Mouse (Mus musculus) layer of hippocampus, adult 8-10 months (tissue): ENCODE measurements around the gene Mrto4. TPM values are rescaled to one million over a fixed set of nuclear protein-coding genes. Genes with fewer than 3 reads are reported as not detected.
"Not testable (repeated sequence)": the region's sequence is repeated elsewhere in the genome, so short reads cannot be mapped to it uniquely, and the experiment has no call there.

Experiments
- DNase-seq, 2 experiments: peaks; one replicate each; pipeline ENCODE4 v3.0.0; 2022; ENCODE audit warnings: low spot score in 2 of 2
- total RNA-seq, 4 experiments: library from RNA; stranded (reverse); gene quantifications; 2 replicates each; pipeline ENCODE4 v1.2.4; 2022

The Mrto4 gene
- 10 to 100 TPM; 48.6 to 50.9 (median 49.8) TPM for total RNA-seq

- DNase-seq, result peak; percentile 78 to 85
These were observed at the start of gene Mrto4, which contains the start of the genes Emc1 and Ubr4 for GRCm38 (mm10) chr4:139351931-139352711. TSS of gene Mrto4 (minus strand) at chr4:139352576. TSS of gene Emc1 (plus strand) at chr4:139352587. TSS of gene Ubr4 (plus strand) at chr4:139352609.

GRCm38 (mm10) chr4:139400487-139400886 lies 48.1 kb upstream of the Mrto4 start:
- no peak for DNase-seq

- no peak for DNase-seq
These were observed 43.1 kb upstream of the Mrto4 start for GRCm38 (mm10) chr4:139395431-139395830.

GRCm38 (mm10) chr4:139389557-139389956 lies 37.2 kb upstream of the Mrto4 start:
- no peak for DNase-seq

GRCm38 (mm10) chr4:139386869-139387319 lies 34.5 kb upstream of the Mrto4 start:
- DNase-seq, result no peak

GRCm38 (mm10) chr4:139385841-139386240 lies 33.5 kb upstream of the Mrto4 start:
- not testable (repeated sequence) for DNase-seq

- DNase-seq, result no peak
These were observed 29.9 kb upstream of the Mrto4 start for GRCm38 (mm10) chr4:139382231-139382630.

- DNase-seq, result no peak
These were observed 29.1 kb upstream of the Mrto4 start for GRCm38 (mm10) chr4:139381452-139381845.

- no peak for DNase-seq
These were observed 28.5 kb upstream of the Mrto4 start for GRCm38 (mm10) chr4:139380775-139381451.

- DNase-seq, result peak; percentile 99 to 100
These were observed 27.9 kb upstream of the Mrto4 start for GRCm38 (mm10) chr4:139380207-139380748.

GRCm38 (mm10) chr4:139379719-139380118 lies 27.3 kb upstream of the Mrto4 start:
- DNase-seq, result no peak

- DNase-seq, result no peak
These were observed 21.2 kb upstream of the Mrto4 start for GRCm38 (mm10) chr4:139373531-139373930.

GRCm38 (mm10) chr4:139373130-139373529 lies 20.8 kb upstream of the Mrto4 start:
- DNase-seq, result no peak

GRCm38 (mm10) chr4:139368038-139368437 lies 15.7 kb upstream of the Mrto4 start:
- no peak for DNase-seq

GRCm38 (mm10) chr4:139367336-139367735 lies 15.0 kb upstream of the Mrto4 start:
- no peak for DNase-seq

- DNase-seq, result no peak
These were observed 8.6 kb upstream of the Mrto4 start for GRCm38 (mm10) chr4:139360761-139361548.

GRCm38 (mm10) chr4:139357211-139357610 lies 4.8 kb upstream of the Mrto4 start:
- no peak for DNase-seq

GRCm38 (mm10) chr4:139352832-139353231 lies 456 bp upstream of the Mrto4 start:
- no peak for DNase-seq

- DNase-seq, result no peak
These were observed 6.9 kb downstream of the Mrto4 start for GRCm38 (mm10) chr4:139345416-139346019.

GRCm38 (mm10) chr4:139343718-139344117 lies 8.7 kb downstream of the Mrto4 start:
- DNase-seq, result peak; percentile 34 to 47
